Mouse (Mus musculus): ENCODE data around the gene Tcte1. TPM values are rescaled to one million over a fixed set of nuclear protein-coding genes. Genes with fewer than 3 reads are reported as not detected.
A peak's percentile ranks its signal among the peaks of the same experiment; 100 is the strongest.

Tcte1 gene
- polyA plus RNA-seq, 1 experiment: 0.04 TPM

DNA sequence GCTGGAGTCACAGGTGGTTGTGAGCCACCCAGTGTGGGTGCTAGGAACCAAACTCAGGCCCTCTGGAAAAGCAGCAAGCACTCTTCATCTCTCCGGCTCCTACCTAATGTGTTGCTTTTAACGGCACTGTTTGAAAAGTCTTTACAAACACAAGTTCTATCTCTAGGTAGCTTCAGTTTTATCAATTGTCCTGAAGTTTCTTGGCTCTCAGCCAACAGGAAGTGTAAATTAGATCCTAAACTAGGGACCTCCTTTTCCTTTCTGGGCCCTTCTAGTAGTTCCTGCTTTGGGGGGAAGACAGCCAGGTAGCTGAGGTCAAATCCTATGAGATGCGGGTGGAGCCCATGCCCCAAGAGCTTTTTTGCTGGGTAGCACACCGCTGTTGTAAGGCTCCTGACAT lies 12.4 kb upstream of the Tcte1 start:
- WGBS: 93% methylated on average over 4 of the region's 4 CpGs
- no peak for DNase-seq (ENCODE audit: low read depth, low spot score)

- WGBS: 89% methylated on average over 4 of the region's 4 CpGs
Observed at GRCm38 (mm10) chr17:45511757-45512156, 11.5 kb upstream of the Tcte1 start.

GRCm38 (mm10) chr17:45515204-45515726 lies 8.0 kb upstream of the Tcte1 start:
- DNase-seq (ENCODE audit: low read depth, low spot score): no peak
- WGBS: 78% methylated on average over 15 of the region's 15 CpGs

More at GRCm38 (mm10) chr17:45511757-45512156, 11.5 kb upstream of the Tcte1 start:
- no peak for DNase-seq (ENCODE audit: low read depth, low spot score)

DNA sequence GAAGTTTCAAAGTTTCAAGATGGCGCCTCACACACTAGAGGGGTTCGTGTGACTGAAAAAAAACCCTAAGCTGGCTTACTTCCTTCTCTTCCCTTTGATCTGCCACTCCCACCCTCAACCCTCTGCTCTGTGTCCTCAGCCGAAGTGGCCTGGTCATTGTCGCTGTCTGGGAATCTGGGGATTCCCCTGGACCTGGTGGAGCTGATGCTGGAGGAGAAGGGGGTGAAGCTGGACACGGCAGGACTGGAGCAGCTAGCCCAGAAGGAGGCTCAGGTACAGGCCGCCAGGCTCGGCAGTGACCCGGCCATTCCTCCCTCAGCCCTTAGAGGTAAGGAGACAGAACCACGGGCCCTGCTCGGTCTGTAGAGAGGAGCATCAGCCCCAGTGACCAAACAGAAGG lies 7.4 kb upstream of the Tcte1 start:
- 85% methylated on average over 10 of the region's 10 CpGs for WGBS
- DNase-seq (ENCODE audit: low read depth, low spot score): no peak

- 51% methylated on average over 8 of the region's 8 CpGs for WGBS
Observed at GRCm38 (mm10) chr17:45516488-45516887, 6.7 kb upstream of the Tcte1 start.

GRCm38 (mm10) chr17:45517135-45517534 lies 6.1 kb upstream of the Tcte1 start:
- WGBS: 93% methylated on average over 21 of the region's 21 CpGs
- DNase-seq (ENCODE audit: low read depth, low spot score): no peak

More at GRCm38 (mm10) chr17:45516488-45516887, 6.7 kb upstream of the Tcte1 start:
- peak; percentile 29 for DNase-seq (ENCODE audit: low read depth, low spot score)

GRCm38 (mm10) chr17:45517549-45518215 lies 5.6 kb upstream of the Tcte1 start:
- 90% methylated on average over 28 of the region's 28 CpGs for WGBS
- no peak for DNase-seq (ENCODE audit: low read depth, low spot score)

DNA sequence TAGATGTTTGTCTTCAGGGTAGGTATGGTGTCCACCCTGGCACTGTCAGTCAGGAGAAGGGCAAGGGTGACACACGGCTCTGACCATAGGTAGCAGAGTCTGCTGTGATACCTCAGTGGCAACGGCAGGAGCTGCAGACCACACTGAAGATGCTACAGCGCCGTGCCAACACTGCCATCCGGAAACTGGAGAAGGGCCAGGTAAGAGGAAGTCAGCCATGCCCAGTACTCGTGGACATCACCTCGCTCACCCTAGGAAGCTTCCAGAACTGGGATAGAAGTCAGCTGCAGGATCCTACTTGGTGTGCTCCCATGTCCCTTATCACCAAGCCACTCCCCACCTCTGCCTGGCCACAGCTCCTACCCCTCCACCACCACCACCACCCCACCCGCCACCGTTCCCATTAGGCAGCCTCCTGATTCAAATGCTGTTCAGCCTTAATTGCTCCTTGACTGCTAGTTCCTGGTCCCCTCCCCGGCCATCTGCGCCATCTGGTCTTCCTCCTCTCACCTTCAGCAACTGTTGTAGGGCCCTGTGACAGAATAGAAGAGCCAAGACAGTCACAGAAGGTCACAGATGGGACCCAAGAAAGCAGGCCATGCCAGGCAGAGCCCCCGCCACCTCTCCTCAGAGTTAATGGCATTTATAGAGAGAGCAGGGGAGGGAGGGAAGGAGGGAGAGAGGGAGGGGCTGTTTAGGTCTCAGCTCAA lies 4.3 kb upstream of the Tcte1 start:
- WGBS: 72% methylated on average over 12 of the region's 12 CpGs

GRCm38 (mm10) chr17:45520136-45520535 lies 3.1 kb upstream of the Tcte1 start:
- 79% methylated on average over 11 of the region's 11 CpGs for WGBS
- no peak for DNase-seq (ENCODE audit: low read depth, low spot score)

More for the DNA sequence above, 4.3 kb upstream of the Tcte1 start:
- no peak for DNase-seq (ENCODE audit: low read depth, low spot score)

- DNase-seq (ENCODE audit: low read depth, low spot score): no peak
- 50% methylated on average over 4 of the region's 4 CpGs for WGBS
Observed at GRCm38 (mm10) chr17:45524961-45525360, 1.7 kb downstream of the Tcte1 start.

- 22% methylated on average over 5 of the region's 5 CpGs for WGBS
- DNase-seq (ENCODE audit: low read depth, low spot score): no peak
Observed at GRCm38 (mm10) chr17:45526571-45526970, 3.3 kb downstream of the Tcte1 start.

DNA sequence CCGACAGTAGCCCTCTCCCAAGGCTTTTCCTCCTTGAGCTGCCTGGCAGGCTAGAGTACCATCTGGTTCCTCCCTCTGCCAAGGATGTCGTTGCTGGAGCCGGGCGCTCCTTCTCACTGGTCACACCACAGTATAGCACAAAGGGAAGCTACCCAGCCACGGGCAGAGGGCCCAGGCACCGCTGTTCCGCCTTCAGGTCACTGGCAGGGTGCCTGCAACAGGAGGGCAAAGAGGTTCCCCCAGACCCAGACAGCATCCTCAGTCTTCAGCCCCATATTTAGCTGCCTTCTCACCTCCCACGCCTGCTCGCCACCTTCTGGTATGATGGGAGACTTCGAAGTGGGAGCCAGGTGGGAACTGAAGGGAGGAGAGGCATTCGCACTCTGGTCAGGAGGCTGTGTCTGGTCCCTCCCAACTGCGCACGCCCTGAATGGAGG lies 7.1 kb downstream of the Tcte1 start:
- WGBS: 38% methylated on average over 13 of the region's 13 CpGs

DNA sequence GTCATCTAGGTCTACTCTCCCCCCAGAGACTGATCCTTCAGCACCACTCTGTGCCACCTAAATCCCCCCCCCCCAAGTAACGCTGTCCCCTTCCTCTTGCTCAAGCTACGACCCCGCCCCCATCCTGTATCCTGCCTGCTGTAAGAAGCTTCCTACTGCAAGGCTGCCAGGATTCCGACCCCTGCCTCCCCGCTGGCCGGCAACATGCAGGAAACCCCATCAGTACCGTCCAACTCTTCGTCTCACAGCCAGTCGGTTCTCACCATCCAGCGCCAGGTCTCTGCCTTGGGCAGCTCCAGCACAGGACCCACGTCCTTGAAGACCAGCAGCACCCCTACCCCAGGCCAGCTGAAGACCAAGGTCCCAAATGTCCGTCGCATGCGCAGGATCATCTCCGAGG lies 9.7 kb downstream of the Tcte1 start:
- DNase-seq (ENCODE audit: low read depth, low spot score): no peak
- 50% methylated on average over 15 of the region's 15 CpGs for WGBS

More for the DNA sequence above, 7.1 kb downstream of the Tcte1 start:
- DNase-seq (ENCODE audit: low read depth, low spot score): no peak

- no peak for DNase-seq (ENCODE audit: low read depth, low spot score)
- 13% methylated on average over 5 of the region's 5 CpGs for WGBS
Observed at GRCm38 (mm10) chr17:45536264-45536663, 13.0 kb downstream of the Tcte1 start.

- no peak for DNase-seq (ENCODE audit: low read depth, low spot score)
- 48% methylated on average over 4 of the region's 4 CpGs for WGBS
Observed at GRCm38 (mm10) chr17:45538394-45538793, 15.2 kb downstream of the Tcte1 start.

DNA sequence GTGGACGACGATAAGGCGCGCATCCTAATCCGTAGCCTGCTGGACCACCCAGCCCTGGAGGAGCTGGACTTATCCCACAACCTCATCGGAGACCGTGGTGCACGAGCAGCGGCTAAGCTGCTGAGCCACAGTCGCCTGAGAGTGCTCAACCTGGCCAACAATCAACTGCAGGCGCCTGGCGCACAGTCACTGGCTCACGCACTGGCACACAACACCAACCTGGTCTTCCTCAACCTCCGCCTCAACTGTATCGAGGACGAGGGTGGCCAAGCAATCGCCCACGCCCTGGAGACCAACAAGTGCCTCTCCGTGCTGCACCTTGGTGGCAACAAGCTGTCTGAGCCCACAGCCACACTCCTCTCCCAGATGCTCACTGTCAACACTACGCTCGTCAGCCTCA lies 16.4 kb downstream of the Tcte1 start:
- WGBS: 75% methylated on average over 21 of the region's 21 CpGs
- DNase-seq (ENCODE audit: low read depth, low spot score): no peak

GRCm38 (mm10) chr17:45542129-45542528 lies 18.9 kb downstream of the Tcte1 start:
- no peak for DNase-seq (ENCODE audit: low read depth, low spot score)
- 21% methylated on average over 6 of the region's 6 CpGs for WGBS

- DNase-seq (ENCODE audit: low read depth, low spot score): no peak
- 71% methylated on average over 2 of the region's 2 CpGs for WGBS
Observed at GRCm38 (mm10) chr17:45542705-45543104, 19.5 kb downstream of the Tcte1 start.

- WGBS: 29% methylated on average over 1 of the region's 1 CpGs
Observed at GRCm38 (mm10) chr17:45543115-45543514, 19.9 kb downstream of the Tcte1 start.

GRCm38 (mm10) chr17:45544001-45544872 lies 21.0 kb downstream of the Tcte1 start:
- WGBS: 16% methylated on average over 24 of the region's 24 CpGs

More at GRCm38 (mm10) chr17:45543115-45543514, 19.9 kb downstream of the Tcte1 start:
- DNase-seq (ENCODE audit: low read depth, low spot score): no peak

More at GRCm38 (mm10) chr17:45544001-45544872, 21.0 kb downstream of the Tcte1 start:
- no peak for DNase-seq (ENCODE audit: low read depth, low spot score)
